Mouse (Mus musculus) heart, adult 9 months (tissue): ENCODE results near the gene Tmem192.

Experiments used
- DNase-seq, 2 experiments: peaks; one replicate each; pipeline ENCODE4 v3.0.0; 2022; ENCODE audit warnings: low spot score in 2 of 2

Tmem192 gene

GRCm38 (mm10) chr8:64946820-64947697 is at the start of gene Tmem192:
Gene Tmem192, plus strand, starts transcription at chr8:64947185.
- peak; percentile 94 to 97 for DNase-seq

- DNase-seq: no peak
Observed at GRCm38 (mm10) chr8:64898710-64899109, 48.3 kb upstream of the Tmem192 start.

GRCm38 (mm10) chr8:64900645-64901044 is 46.3 kb upstream of the Tmem192 start:
- no peak for DNase-seq

DNA sequence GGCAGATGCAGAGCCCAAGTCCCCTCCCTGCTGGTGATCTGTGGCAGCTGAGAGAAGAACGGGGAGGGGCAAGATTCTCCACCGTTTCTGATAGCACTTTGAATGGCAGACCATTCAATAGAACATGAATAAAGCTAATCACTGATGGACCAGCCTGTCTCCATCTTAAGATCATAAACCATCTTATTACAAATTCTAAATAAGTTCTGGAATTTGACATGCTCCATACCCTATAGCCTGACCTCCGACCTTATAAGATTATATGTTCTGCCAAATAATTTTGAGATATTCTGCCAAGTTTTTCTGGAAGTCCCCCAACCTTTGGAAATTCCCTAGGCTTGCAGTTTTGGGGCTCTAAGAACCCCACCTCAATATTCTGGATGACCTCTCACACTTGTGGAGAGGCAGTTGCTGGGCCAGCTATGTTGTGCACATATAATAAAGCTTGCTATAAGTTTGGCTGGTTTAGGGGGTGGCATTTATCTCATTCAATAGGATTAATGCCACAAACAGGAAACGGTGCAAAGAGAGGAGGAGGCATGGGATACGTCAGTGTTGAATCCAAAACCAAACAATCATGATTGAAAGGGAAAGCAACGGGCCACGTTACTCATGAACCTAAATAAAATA is 45.3 kb upstream of the Tmem192 start:
- DNase-seq: no peak

DNA sequence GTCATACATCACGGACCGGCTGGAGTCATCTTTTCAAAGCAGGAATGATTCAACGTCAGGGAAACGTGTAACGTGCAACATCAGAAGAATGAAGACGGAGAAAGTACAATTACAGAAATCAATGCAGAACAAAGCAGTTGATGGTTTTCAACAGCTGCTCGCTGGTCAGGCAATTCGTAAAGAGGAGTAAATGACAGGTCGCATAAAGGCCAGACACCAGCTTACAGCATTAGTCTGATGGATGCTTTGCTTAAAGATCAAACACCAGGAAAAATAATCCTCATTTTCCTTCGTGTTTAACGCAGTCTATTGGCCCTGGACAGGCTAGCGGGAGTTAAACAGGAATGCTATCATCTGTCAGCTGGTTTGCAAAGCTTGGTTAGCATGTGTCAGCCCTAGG is 44.8 kb upstream of the Tmem192 start:
- no peak for DNase-seq

- no peak for DNase-seq
Observed at GRCm38 (mm10) chr8:64903778-64904177, 43.2 kb upstream of the Tmem192 start.

DNA sequence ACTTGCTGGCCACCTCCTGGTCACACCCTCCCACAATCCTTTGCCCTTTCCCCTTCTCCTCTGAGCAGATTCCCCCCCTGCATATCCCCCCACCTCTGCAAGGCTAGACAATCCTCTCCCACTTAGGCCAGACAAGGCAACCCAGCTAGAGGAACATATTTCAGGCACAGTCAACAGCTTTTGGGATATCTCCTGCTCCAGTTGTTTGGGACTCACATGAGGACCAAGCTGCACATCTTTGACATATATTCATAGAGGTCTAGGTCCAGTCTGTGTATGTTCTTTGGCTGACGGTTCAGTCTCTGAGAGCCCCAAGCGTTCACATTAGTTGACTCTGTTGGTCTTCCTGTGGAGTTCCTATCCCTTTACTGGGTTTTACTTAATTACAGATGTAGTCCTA is 37.0 kb upstream of the Tmem192 start:
- DNase-seq: no peak

DNA sequence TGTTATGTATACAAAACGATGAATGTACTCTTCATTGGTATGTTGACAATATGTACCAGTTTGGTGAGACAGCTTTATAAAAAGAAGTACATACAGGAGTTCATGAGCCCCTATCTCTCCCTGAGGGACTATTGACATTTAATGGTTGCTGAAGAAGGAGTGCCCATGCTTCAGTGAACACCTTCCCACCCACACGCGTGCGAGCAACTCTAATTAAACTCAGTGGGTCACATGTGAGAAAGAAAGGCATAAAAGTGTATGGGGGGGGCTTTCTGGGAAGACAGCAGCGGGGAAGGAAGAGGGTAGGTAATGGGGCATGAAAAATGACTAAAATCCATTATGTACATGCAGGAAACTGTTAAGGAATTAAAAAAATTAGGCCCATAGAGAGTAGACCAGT is 30.2 kb upstream of the Tmem192 start:
- no peak for DNase-seq

- no peak for DNase-seq
Observed at GRCm38 (mm10) chr8:64923329-64923728, 23.7 kb upstream of the Tmem192 start.

DNA sequence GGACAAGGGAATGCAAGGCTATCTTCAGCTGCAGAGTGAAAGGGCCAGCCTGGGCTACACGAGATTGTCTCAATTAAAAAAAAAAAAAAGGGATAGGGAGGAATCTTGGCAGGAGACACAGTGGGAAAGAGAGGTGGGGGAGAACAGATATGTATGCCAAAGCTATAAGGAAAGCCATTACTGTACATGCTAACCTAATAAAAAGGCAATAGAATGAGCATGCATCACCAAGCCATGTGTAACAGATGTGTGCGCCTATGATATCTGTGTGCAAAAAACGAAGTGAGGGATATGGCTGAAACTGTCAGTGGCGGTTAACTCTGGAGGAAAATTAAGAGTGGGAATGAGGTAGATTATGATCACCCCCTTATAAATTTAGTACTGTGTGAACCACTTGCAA is 21.2 kb upstream of the Tmem192 start:
- DNase-seq: no peak

GRCm38 (mm10) chr8:64926355-64926754 is 20.6 kb upstream of the Tmem192 start:
- peak in 1 of 2 experiments; percentile 11 for DNase-seq

- DNase-seq: no peak
Observed at GRCm38 (mm10) chr8:64928938-64929337, 18.0 kb upstream of the Tmem192 start.

DNA sequence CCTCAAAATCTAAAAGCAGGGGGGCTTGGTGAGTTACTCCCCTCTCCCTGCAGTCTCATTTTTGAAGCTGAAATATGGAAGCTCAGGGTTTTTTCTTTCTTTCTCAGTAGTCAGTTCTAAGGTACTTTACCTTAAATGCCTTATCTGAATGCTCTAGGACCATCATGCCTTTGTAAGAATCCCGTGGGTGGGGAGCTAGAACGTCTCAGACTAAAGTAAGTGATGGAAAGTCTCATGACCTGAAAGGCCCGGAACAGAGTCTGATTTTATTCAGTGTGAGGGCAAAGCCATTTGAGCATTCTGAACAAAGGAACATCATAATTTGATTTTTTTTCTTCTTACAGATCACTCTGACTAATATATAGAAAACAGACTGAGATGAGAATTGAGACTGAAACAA is 12.0 kb upstream of the Tmem192 start:
- no peak for DNase-seq

GRCm38 (mm10) chr8:64941019-64941418 is 6.0 kb upstream of the Tmem192 start:
- DNase-seq: no peak

- DNase-seq: peak; percentile 29 to 56
Observed at GRCm38 (mm10) chr8:64941495-64941894, 5.5 kb upstream of the Tmem192 start.

DNA sequence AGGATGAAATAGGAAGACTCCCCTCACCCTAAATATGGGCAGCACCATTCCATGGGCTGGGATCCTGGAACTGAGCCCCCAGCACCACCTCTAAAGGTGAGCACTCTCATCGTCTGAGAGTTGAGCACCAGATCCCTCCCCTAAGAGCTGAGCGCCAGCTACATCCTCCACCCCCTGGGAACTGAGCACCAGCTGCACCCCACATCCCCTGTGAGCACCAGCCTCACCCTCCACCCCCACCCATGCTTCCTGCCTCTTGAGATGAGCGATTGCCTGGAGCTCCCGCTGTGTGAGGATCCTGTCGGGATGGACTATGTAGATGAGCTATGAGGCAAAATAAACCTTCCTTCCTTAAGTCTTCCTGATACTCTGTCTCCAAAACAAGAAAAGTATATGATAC is 4.0 kb upstream of the Tmem192 start:
- no peak for DNase-seq

DNA sequence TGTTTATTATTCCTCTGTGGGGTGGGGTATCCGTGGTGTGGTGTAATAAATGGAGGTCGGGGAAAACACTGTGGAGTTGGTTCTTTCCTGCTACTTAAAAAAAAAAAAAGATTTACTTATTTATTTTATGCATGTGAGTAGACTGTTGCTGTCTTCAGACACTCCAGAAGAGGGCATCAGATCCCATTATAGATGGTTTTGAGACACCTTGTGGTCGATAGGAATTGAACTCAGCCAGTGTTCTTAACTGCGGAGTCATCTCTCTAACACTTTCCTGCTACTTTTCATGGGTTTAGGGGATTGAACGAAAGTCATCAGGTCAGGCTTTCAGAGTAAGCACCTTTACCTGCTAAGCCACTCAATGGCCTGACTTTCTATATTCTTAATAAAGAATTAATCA is 2.2 kb upstream of the Tmem192 start:
- no peak for DNase-seq

DNA sequence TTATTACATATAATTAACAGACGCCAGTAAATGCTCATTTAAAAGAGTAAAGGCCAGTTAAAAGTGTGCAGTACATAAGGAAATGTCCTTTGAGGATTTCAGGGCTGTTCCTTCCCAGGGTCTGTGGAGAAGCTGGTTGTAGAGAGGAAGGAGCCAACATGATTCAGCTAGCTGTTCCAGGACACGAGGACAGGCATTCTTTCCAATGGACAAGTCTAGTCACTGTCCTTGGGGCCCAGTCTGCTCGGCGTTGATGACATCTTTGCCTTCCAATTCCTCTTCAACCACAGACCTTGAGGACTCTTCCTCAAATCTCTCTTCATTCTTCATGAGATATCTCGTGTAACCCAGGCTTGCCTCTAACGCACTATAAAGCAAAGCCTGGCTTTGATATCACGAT is 1.4 kb upstream of the Tmem192 start:
- DNase-seq: no peak

GRCm38 (mm10) chr8:64946441-64946819 is 555 bp upstream of the Tmem192 start:
- DNase-seq: no peak

DNA sequence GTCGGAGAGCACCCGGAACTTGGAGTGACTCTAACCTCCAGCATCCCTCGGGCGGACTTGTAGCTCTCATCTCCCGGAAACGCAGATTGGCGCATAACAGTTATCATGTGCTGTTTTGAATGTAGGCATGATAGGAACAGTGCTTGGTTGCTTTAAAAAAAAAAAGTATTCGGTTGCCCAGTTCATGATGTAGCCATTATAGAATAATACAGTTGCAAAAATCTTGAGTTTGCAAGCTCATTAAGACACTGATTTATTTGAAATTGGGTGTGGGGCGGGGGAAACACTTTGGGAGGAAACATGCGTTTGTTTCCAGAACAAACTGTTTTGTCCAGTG is 681 bp downstream of the Tmem192 start:
- no peak for DNase-seq

- no peak for DNase-seq
Observed at GRCm38 (mm10) chr8:64948371-64948770, 1.4 kb downstream of the Tmem192 start.

DNA sequence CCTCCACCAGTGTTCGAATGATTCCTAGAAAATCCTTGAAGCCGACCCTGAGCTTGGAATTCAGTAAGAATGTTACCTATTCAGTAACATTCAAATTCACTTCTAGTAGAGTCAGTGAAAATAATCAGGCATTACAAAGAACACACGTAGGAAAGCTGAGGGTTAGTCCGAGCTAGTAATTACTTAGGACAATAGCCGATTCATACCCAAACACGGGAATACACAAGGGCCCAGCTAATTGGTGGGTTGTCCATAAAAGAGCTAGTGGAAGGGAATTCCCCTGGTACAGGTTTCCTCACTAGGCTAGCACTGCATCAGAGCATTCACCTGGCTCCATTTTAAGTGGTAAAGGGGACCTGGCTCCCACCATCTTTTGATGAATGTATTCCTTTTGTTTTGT is 5.1 kb downstream of the Tmem192 start:
- no peak for DNase-seq

- DNase-seq: no peak
Observed at GRCm38 (mm10) chr8:64959025-64959424, 12.0 kb downstream of the Tmem192 start.

- no peak for DNase-seq
Observed at GRCm38 (mm10) chr8:64962836-64963235, 15.9 kb downstream of the Tmem192 start.
